Mouse (Mus musculus) stomach, postnatal 0 days (tissue): ENCODE data around the gene Jkamp. TPM values are rescaled to one million over a fixed set of nuclear protein-coding genes. Genes with fewer than 3 reads are reported as not detected.

Source experiments
- ATAC-seq: fragments of 200-750 bp; cut with Nextera tagmentation; 2 replicates; pipeline ENCODE4 v1.8.0; 2017; ENCODE audit not compliant: low FRiP score, low TSS enrichment
- DNase-seq: peaks from one replicate; pipeline ENCODE4 v3.0.0-alpha.2; 2016; ENCODE audit warnings: low spot score
- H3K27ac ChIP-seq: fragments of 300-500 bp; sonication (generic); replicated peaks from 2 replicates; pipeline ENCODE4 v1.5.1; 2014; ENCODE audit warnings: mild to moderate bottlenecking, control low read depth
- H3K27me3 ChIP-seq: fragments of 300-500 bp; sonication (generic); 2 replicates; pipeline ENCODE4 v1.6.1; 2014; ENCODE audit warnings: low read length; ENCODE audit not compliant: control insufficient read depth, insufficient read depth
- H3K36me3 ChIP-seq: fragments of 300-500 bp; sonication (generic); 2 replicates; pipeline ENCODE4 v1.6.1; 2014; ENCODE audit warnings: low read length, mixed read lengths; ENCODE audit not compliant: control insufficient read depth, insufficient read depth
- H3K4me1 ChIP-seq: fragments of 300-500 bp; sonication (generic); replicated peaks from 2 replicates; pipeline ENCODE4 v1.6.1; 2014; ENCODE audit warnings: antibody characterized with exemption; ENCODE audit not compliant: control insufficient read depth, insufficient read depth
- H3K4me2 ChIP-seq: fragments of 300-500 bp; sonication (generic); replicated peaks from 2 replicates; pipeline ENCODE4 v1.6.1; 2014; ENCODE audit warnings: low read depth, mild to moderate bottlenecking, control low read depth, moderate library complexity
- H3K4me3 ChIP-seq: fragments of 300-500 bp; sonication (generic); 2 replicates; pipeline ENCODE4 v1.5.1; 2014; ENCODE audit warnings: low read depth, low read length, control low read depth
- H3K9ac ChIP-seq: fragments of 300-500 bp; sonication (generic); 2 replicates; pipeline ENCODE4 v1.6.1; 2014; ENCODE audit warnings: mild to moderate bottlenecking, low read length, control low read depth, mixed read lengths
- H3K9me3 ChIP-seq: fragments of 300-500 bp; sonication (generic); 2 replicates; pipeline ENCODE4 v1.6.1; 2016; ENCODE audit warnings: low read length; ENCODE audit not compliant: control insufficient read depth
- CTCF ChIP-seq: IDR thresholded peaks from 2 replicates; pipeline ENCODE4 v1.5.1; 2016; ENCODE audit warnings: antibody characterized with exemption, low read depth, mild to moderate bottlenecking, moderate library complexity
- EP300 ChIP-seq: optimal IDR thresholded peaks from 2 replicates; pipeline ENCODE3; 2016; ENCODE audit warnings: antibody characterized with exemption
- WGBS: fragments of 180-500 bp; shearing (Covaris S2); extraction: QIAGEN DNeasy Blood & Tissue Kit; methylation state at CpG from one replicate; pipeline ENCODE4 v1.1.7; 2014; 5-methylcytosine and 5-hydroxymethylcytosine counted together
- microRNA-seq: library from miRNA; unstranded; fragments of <30 nt; microRNA quantifications from one replicate; pipeline ENCODE4, GENCODE M21; 2016
- polyA plus RNA-seq: library from polyadenylated mRNA; unstranded; fragments of >200 nt; fragmentation: Nextera tagmentation; extraction: Ambion mirVana; gene quantifications from 2 replicates; pipeline ENCODE4 v1.2.1, GENCODE M21; 2015

Gene Jkamp
- polyA plus RNA-seq, 1 experiment from 2014 or later: 43.1 TPM

GRCm38 (mm10) chr12:72129203-72129602, 43.8 kb downstream of the Jkamp start:
- H3K4me3 ChIP-seq: no peak overlapping the region
- 89% methylated on average over 10 of the region's 10 CpGs for WGBS
- H3K36me3 ChIP-seq: no peaks in the 10 kb centered on the region
- TF ChIP-seq EP300: no peak
- no peak for TF ChIP-seq CTCF
- H3K4me1 ChIP-seq: no peaks in the 10 kb centered on the region
- H3K27me3 ChIP-seq: no peaks in the 10 kb centered on the region
- H3K4me2 ChIP-seq: no peak overlapping the region
- ATAC-seq: no peak
- no peak overlapping the region for H3K9ac ChIP-seq
- H3K9me3 ChIP-seq: no peaks in the 10 kb centered on the region
- DNase-seq: no peak
- no peak overlapping the region for H3K27ac ChIP-seq

GRCm38 (mm10) chr12:72150786-72151185, 65.4 kb downstream of the Jkamp start:
- Histone ChIP-seq H3K36me3 (no peaks in the 10 kb centered on the region), H3K4me2 (no peak overlapping the region), H3K9me3 (no peaks in the 10 kb centered on the region), H3K4me3 (no peak overlapping the region), H3K4me1 (no peaks in the 10 kb centered on the region), H3K27ac (no peak overlapping the region), H3K27me3 (no peaks in the 10 kb centered on the region), H3K9ac (no peak overlapping the region)
- TF ChIP-seq EP300 (no peak), CTCF (no peak)
- ATAC-seq (no peak), DNase-seq (no peak)
- WGBS: 89% methylated on average over 4 of the region's 4 CpGs

Small RNAs within 50 kb of the gene (microRNA-seq; reads per million reads assigned to microRNA genes)
- not detected for gene Gm24466

Other genes starting within 250 kb of the Jkamp start
- gene Gpr135, start 14.5 kb upstream of the Jkamp start, polyA plus RNA-seq: 0.54 and 0.62 TPM in 2 replicates
- 8.0 and 8.7 TPM in 2 replicates for gene L3hypdh, start 150 bp upstream of the Jkamp start, polyA plus RNA-seq
- gene Ccdc175, start 99.4 kb downstream of the Jkamp start, polyA plus RNA-seq: not detected in 2 replicates